Mouse (Mus musculus) stomach, embryonic 16.5 days (tissue): Measurements from ENCODE around the gene Megf11. TPM values are rescaled to one million over a fixed set of nuclear protein-coding genes. Genes with fewer than 3 reads are reported as not detected.
A peak's percentile ranks its signal among the peaks of the same experiment; 100 is the strongest.

Source experiments
- ATAC-seq: fragments of 200-750 bp; cut with Nextera tagmentation; 2 replicates; pipeline ENCODE4 v1.8.0; 2017; ENCODE audit warnings: moderate number of reproducible peaks, moderate TSS enrichment; ENCODE audit not compliant: insufficient read depth, low FRiP score
- H3K27ac ChIP-seq: fragments of 300-500 bp; sonication (generic); 2 replicates; pipeline ENCODE4 v1.5.1; 2014; ENCODE audit warnings: low read length
- H3K27me3 ChIP-seq: fragments of 300-500 bp; sonication (generic); 2 replicates; pipeline ENCODE4 v1.6.1; 2014; ENCODE audit warnings: low read length, control low read depth, mixed read lengths; ENCODE audit not compliant: control insufficient read depth, insufficient read depth
- H3K36me3 ChIP-seq: fragments of 300-500 bp; sonication (generic); 2 replicates; pipeline ENCODE4 v1.6.1; 2014; ENCODE audit warnings: low read length; ENCODE audit not compliant: control insufficient read depth, insufficient read depth
- H3K4me1 ChIP-seq: fragments of 300-500 bp; sonication (generic); 2 replicates; pipeline ENCODE4 v1.6.1; 2014; ENCODE audit warnings: low read length, control low read depth, mixed read lengths; ENCODE audit not compliant: control insufficient read depth, insufficient read depth
- H3K4me2 ChIP-seq: fragments of 300-500 bp; sonication (generic); 2 replicates; pipeline ENCODE4 v1.6.1; 2014; ENCODE audit warnings: low read depth, low read length, mixed read lengths
- H3K4me3 ChIP-seq: fragments of 300-500 bp; sonication (generic); replicated peaks from 2 replicates; pipeline ENCODE4 v1.5.1; 2014; ENCODE audit warnings: mild to moderate bottlenecking, low read length
- H3K9ac ChIP-seq: fragments of 300-500 bp; sonication (generic); 2 replicates; pipeline ENCODE4 v1.6.1; 2014; ENCODE audit warnings: low read length
- H3K9me3 ChIP-seq: fragments of 300-500 bp; sonication (generic); replicated peaks from 2 replicates; pipeline ENCODE4 v1.6.1; 2016; ENCODE audit warnings: low read length, control low read depth; ENCODE audit not compliant: control insufficient read depth
- WGBS: fragments of 180-500 bp; shearing (Covaris S2); extraction: QIAGEN DNeasy Blood & Tissue Kit; methylation state at CpG from one replicate; pipeline ENCODE4 v1.1.7; 2014; 5-methylcytosine and 5-hydroxymethylcytosine counted together
- polyA plus RNA-seq: library from polyadenylated mRNA; unstranded; fragments of >200 nt; fragmentation: Nextera tagmentation; extraction: Ambion mirVana; gene quantifications from 2 replicates; pipeline ENCODE4 v1.2.1, GENCODE M21; 2015

Megf11 gene
- polyA plus RNA-seq, 1 experiment from 2014 or later, result 1.2 TPM

- no peaks in the 10 kb centered on the region for H3K9me3 ChIP-seq
- peak overlapping the region; percentile 10; the same call in 1 of the 2 replicates for H3K9ac ChIP-seq
- H3K36me3 ChIP-seq, result no peaks in the 10 kb centered on the region
- H3K4me2 ChIP-seq, result peak overlapping the region; percentile 47
- peak; percentile 37; the same call in 1 of the 2 replicates for ATAC-seq
- peak overlapping the region; percentile 24 for H3K4me3 ChIP-seq
- no peak overlapping the region for H3K27ac ChIP-seq
- H3K4me1 ChIP-seq, result no peaks in the 10 kb centered on the region
- 2% methylated on average over 22 of the region's 22 CpGs for WGBS
- no peaks in the 10 kb centered on the region for H3K27me3 ChIP-seq
Measured at GRCm38 (mm10) chr9:64638250-64638649, 252.8 kb downstream of the Megf11 start.

- no peak for ATAC-seq
- Histone ChIP-seq H3K4me3 (no peak overlapping the region), H3K4me1 (no peaks in the 10 kb centered on the region), H3K9me3 (no peaks in the 10 kb centered on the region), H3K27me3 (no peaks in the 10 kb centered on the region), H3K36me3 (no peaks in the 10 kb centered on the region), H3K9ac (no peak overlapping the region), H3K27ac (no peak overlapping the region), H3K4me2 (no peak overlapping the region)
- 7% methylated on average over 5 of the region's 5 CpGs for WGBS
Measured at GRCm38 (mm10) chr9:64639664-64640063, 254.2 kb downstream of the Megf11 start.

DNA sequence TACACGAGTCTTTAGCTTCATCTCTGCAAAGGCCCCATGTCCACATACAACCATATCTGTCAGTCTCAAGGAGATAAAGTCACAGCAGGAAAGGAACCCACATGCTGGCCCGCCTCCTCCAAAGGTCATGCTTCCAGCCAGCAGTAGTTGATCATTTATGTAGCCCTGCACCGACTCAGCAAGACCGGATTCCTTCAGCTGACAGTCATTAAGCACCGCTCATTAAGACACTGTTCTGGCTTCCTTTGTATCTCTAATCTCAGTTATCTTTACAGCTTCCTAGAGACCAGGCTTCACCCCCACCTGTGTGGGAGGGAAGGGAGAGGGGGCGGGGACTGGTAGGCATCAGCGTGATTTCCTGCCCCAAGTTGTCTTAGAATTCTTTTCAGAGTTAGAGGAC is 258.7 kb downstream of the Megf11 start:
- Histone ChIP-seq H3K4me3 (no peak overlapping the region), H3K4me1 (no peaks in the 10 kb centered on the region), H3K9ac (no peak overlapping the region), H3K36me3 (no peaks in the 10 kb centered on the region), H3K27ac (no peak overlapping the region), H3K4me2 (no peak overlapping the region), H3K9me3 (no peaks in the 10 kb centered on the region), H3K27me3 (no peaks in the 10 kb centered on the region)
- ATAC-seq, result peak; percentile 40; the same call in 1 of the 2 replicates
- 21% methylated on average over 7 of the region's 7 CpGs for WGBS

DNA sequence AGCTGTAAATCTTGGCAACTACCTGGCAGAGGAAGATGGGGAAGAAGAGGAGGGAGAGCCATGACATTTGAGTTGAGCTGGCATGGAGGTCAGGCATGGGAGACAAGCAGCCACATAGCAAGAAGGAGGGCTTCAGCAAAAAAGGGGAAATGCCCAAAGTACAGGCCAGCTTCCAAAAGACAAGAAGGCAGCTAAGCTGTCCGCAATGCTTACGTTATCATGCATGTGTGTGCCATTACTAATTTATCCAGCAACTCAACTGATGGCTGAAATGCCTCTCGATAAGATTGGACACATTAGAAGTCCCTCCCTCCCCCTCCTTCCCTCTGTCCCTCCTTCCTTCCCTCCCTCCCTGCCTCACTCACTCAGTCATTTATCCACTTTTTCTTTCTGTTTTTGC is 260.0 kb downstream of the Megf11 start:
- no peak overlapping the region for H3K27ac ChIP-seq
- H3K27me3 ChIP-seq, result no peaks in the 10 kb centered on the region
- H3K4me1 ChIP-seq, result no peaks in the 10 kb centered on the region
- WGBS, result 75% methylated on average over 3 of the region's 3 CpGs
- H3K9ac ChIP-seq, result no peak overlapping the region
- no peak for ATAC-seq
- no peaks in the 10 kb centered on the region for H3K36me3 ChIP-seq
- H3K9me3 ChIP-seq, result no peaks in the 10 kb centered on the region
- H3K4me2 ChIP-seq, result no peak overlapping the region
- no peak overlapping the region for H3K4me3 ChIP-seq

DNA sequence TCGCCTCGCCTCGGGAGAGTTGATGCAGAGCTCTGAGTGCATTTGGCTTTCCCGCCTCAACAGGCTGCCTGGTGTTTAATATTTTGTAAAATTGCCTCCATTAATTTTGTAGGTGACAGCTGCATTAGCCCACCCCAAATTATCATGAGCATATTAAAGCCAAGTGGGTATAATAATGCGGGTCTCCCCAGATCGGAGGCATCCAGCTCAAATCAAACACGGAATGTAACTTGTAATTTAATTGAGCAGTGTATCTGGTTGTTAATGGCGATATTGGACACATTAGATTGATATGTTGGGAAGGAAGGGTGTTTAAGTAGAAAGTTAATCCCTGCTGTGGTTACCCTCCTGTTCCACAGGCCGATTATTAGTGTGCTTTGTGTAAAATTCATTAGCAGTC is 264.0 kb downstream of the Megf11 start:
- Histone ChIP-seq H3K27ac (no peak overlapping the region), H3K36me3 (no peaks in the 10 kb centered on the region), H3K4me1 (no peaks in the 10 kb centered on the region), H3K27me3 (no peaks in the 10 kb centered on the region), H3K4me2 (no peak overlapping the region), H3K9me3 (no peaks in the 10 kb centered on the region), H3K4me3 (no peak overlapping the region), H3K9ac (no peak overlapping the region)
- 63% methylated on average over 9 of the region's 9 CpGs for WGBS
- no peak for ATAC-seq

DNA sequence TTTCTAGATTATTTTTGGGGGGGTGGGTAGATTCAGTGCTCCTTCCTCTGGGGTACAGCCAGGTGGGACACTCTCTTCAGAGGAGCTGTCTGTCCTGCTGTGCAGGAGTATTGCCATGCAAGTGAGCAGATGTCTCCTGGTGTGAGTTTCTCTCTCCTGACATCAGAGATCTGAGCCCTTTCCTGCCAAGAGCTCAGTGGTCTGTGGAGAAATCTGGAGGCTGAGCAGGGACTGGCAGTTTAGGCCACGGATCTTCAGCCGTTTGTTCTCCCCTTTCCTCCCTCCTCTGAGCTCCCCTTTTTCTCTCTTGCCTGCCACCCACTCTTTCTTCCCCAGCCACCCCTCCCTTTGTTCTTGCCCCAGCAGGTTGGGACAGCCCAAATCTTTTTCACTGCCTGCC is 264.5 kb downstream of the Megf11 start:
- Histone ChIP-seq H3K27me3 (no peaks in the 10 kb centered on the region), H3K36me3 (no peaks in the 10 kb centered on the region), H3K9ac (no peak overlapping the region), H3K9me3 (no peaks in the 10 kb centered on the region), H3K4me1 (no peaks in the 10 kb centered on the region), H3K4me3 (no peak overlapping the region), H3K27ac (no peak overlapping the region), H3K4me2 (no peak overlapping the region)
- ATAC-seq, result no peak
- WGBS, result 39% methylated on average over 2 of the region's 2 CpGs

DNA sequence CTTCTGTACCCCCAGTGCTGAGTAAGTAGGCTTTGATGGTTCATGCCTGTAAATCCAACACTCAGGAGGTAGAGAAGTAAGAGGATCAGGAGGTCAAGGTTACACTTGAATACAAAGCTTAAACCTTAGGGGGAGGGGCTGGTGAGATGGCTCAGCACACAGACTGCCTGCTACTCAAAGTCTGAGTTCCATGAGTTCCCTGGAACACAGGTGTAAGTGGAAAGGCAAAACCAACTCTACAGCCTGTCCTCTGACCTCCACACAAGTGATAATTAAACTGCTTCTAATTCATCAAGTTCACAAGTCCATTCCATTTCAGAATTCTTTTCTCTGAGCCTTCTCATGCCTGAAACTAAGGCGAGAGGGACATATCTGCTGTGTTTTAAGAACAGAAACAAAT is 265.8 kb downstream of the Megf11 start:
- no peak for ATAC-seq
- Histone ChIP-seq H3K36me3 (no peaks in the 10 kb centered on the region), H3K9ac (no peak overlapping the region), H3K4me2 (no peak overlapping the region), H3K9me3 (no peaks in the 10 kb centered on the region), H3K27me3 (no peaks in the 10 kb centered on the region), H3K4me1 (no peaks in the 10 kb centered on the region), H3K27ac (no peak overlapping the region), H3K4me3 (no peak overlapping the region)
- 85% methylated on average over 1 of the region's 1 CpGs for WGBS

GRCm38 (mm10) chr9:64651689-64652088 is 266.3 kb downstream of the Megf11 start:
- no peak for ATAC-seq
- H3K9me3 ChIP-seq, result no peaks in the 10 kb centered on the region
- 53% methylated on average over 4 of the region's 4 CpGs for WGBS
- H3K4me1 ChIP-seq, result no peaks in the 10 kb centered on the region
- no peak overlapping the region for H3K4me2 ChIP-seq
- H3K27ac ChIP-seq, result no peak overlapping the region
- no peaks in the 10 kb centered on the region for H3K27me3 ChIP-seq
- no peak overlapping the region for H3K4me3 ChIP-seq
- H3K36me3 ChIP-seq, result no peaks in the 10 kb centered on the region
- H3K9ac ChIP-seq, result no peak overlapping the region

GRCm38 (mm10) chr9:64652138-64652537 is 266.7 kb downstream of the Megf11 start:
- no peak for ATAC-seq
- no peak overlapping the region for H3K4me3 ChIP-seq
- no peak overlapping the region for H3K9ac ChIP-seq
- no peaks in the 10 kb centered on the region for H3K36me3 ChIP-seq
- 55% methylated on average over 2 of the region's 2 CpGs for WGBS
- H3K27ac ChIP-seq, result no peak overlapping the region
- no peaks in the 10 kb centered on the region for H3K27me3 ChIP-seq
- H3K9me3 ChIP-seq, result no peaks in the 10 kb centered on the region
- H3K4me2 ChIP-seq, result no peak overlapping the region
- no peaks in the 10 kb centered on the region for H3K4me1 ChIP-seq

DNA sequence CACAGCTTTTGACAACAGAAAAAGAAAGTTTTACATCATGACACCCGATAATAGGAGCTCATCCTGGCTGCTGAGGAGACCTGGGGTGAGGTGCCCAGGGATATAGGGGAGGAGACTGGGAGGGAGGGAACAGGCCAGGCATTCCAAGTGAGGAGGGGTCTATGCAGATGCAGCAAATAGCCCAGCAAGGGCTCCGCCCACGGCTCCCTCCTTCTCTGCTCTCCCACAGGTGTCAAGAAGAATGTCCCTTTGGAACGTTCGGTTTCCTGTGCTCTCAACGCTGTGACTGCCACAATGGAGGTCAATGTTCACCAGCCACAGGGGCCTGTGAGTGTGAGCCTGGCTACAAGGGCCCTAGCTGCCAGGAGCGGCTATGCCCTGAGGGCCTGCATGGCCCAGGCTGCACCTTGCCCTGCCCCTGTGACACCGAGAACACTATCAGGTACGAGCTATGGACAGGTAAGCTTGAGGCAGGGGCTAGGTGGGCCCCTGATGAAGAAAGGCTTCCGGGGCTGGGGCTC is 267.5 kb downstream of the Megf11 start:
- H3K4me1 ChIP-seq, result no peaks in the 10 kb centered on the region
- ATAC-seq, result no peak
- no peaks in the 10 kb centered on the region for H3K27me3 ChIP-seq
- no peak overlapping the region for H3K4me3 ChIP-seq
- no peaks in the 10 kb centered on the region for H3K9me3 ChIP-seq
- H3K4me2 ChIP-seq, result no peak overlapping the region
- H3K27ac ChIP-seq, result no peak overlapping the region
- WGBS, result 55% methylated on average over 10 of the region's 10 CpGs
- no peak overlapping the region for H3K9ac ChIP-seq
- H3K36me3 ChIP-seq, result no peaks in the 10 kb centered on the region
